Mouse (Mus musculus) heart, embryonic 10.5 days (tissue): ENCODE results near the gene Emc9. TPM values are rescaled to one million over a fixed set of nuclear protein-coding genes. Genes with fewer than 3 reads are reported as not detected.

Experiments
- DNase-seq: peaks from one replicate; pipeline ENCODE4 v3.0.0-alpha.2; 2017; ENCODE audit warnings: low spot score
- H3K27ac ChIP-seq: fragments of 300-500 bp; sonication (generic); 2 replicates; pipeline ENCODE4 v1.5.1; 2016; ENCODE audit warnings: mild to moderate bottlenecking
- H3K27me3 ChIP-seq: fragments of 300-500 bp; sonication (generic); 2 replicates; pipeline ENCODE4 v1.6.1; 2016; ENCODE audit warnings: mild to moderate bottlenecking; ENCODE audit not compliant: poor library complexity, insufficient read depth, severe bottlenecking
- H3K36me3 ChIP-seq: fragments of 300-500 bp; sonication (generic); 2 replicates; pipeline ENCODE4 v1.6.1; 2016; ENCODE audit warnings: mild to moderate bottlenecking, moderate library complexity
- H3K4me1 ChIP-seq: fragments of 300-500 bp; sonication (generic); 2 replicates; pipeline ENCODE4 v1.6.1; 2016; ENCODE audit warnings: mild to moderate bottlenecking
- H3K4me3 ChIP-seq: fragments of 300-500 bp; sonication (generic); 2 replicates; pipeline ENCODE4 v1.5.1; 2016; ENCODE audit warnings: mild to moderate bottlenecking, moderate library complexity
- H3K9me3 ChIP-seq: fragments of 300-500 bp; sonication (generic); 2 replicates; pipeline ENCODE4 v1.6.1; 2016; ENCODE audit warnings: mild to moderate bottlenecking, moderate library complexity
- WGBS: fragments of 180-500 bp; shearing (Covaris S2); methylation state at CpG from one replicate; pipeline ENCODE4 v1.1.7; 2016; 5-methylcytosine and 5-hydroxymethylcytosine counted together
- polyA plus RNA-seq: library from polyadenylated mRNA; unstranded; fragments of >200 nt; fragmentation: Nextera tagmentation; extraction: Ambion mirVana; gene quantifications from 2 replicates; pipeline ENCODE4 v1.2.1, GENCODE M21; 2016

The Emc9 gene
- 17.1 and 22.1 TPM in 2 replicates for polyA plus RNA-seq

DNA sequence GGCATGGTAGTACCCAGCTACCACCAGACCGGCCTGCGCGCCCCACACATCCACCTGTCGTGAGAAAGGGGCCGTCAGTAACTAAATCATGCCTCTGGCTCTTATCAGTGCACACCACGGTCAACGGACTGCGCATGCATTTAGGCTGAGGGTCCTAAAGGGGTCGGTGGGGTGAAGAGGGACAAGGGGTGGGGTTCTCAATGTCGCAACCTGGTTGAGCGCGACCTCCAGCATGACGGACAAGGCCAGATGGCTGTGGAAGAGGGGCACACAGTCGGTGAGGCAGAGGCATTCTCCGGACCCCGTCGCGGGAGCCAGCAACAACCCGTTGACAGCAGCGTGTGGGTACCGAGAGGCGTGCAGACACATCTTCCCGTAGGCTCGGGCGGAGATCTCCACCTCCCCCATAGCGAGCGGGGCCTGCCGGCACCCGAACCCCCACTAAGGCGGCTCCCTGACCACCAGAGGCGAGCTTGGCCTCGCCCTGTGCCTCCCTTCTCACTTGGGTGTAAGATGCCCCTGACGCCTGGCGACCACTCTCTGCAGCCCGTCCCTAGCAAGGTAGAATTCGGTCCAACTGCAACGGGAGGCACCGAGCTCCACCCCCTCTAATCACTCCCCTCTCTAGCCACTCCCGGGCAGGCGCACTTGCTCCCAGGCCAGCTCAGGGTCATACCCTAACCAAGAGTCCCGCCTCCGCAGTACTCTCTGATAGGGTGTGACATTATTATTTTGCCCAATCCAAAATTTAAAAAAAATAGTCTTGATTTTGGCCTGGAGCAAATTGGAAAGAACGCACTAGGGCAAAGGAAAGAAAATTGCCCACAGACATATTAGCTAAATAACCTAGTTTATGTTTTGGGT is at the start of gene Emc9:
Gene Emc9, minus strand, starts transcription at position 601 of the 864 bp plus-strand sequence.
- Histone ChIP-seq H3K36me3 (peaks cover 37% of the 10 kb centered on the region), H3K9me3 (no peaks in the 10 kb centered on the region), H3K27me3 (no peaks in the 10 kb centered on the region), H3K4me1 (peaks cover 24% of the 10 kb centered on the region), H3K4me3 (peak within 1 kb of the TSS; percentile 77), H3K27ac (peak within 1 kb of the TSS; percentile 88)
- DNase-seq, result peak; percentile 90
- 2% methylated on average over 43 of the region's 43 CpGs for WGBS

GRCm38 (mm10) chr14:55629312-55629711 is 44.2 kb upstream of the Emc9 start:
- no peak for DNase-seq
- 54% methylated on average over 5 of the region's 5 CpGs for WGBS
- Histone ChIP-seq H3K4me3 (no peak overlapping the region), H3K27ac (no peak overlapping the region), H3K4me1 (peaks cover 6% of the 10 kb centered on the region), H3K36me3 (peaks cover 100% of the 10 kb centered on the region), H3K9me3 (no peaks in the 10 kb centered on the region), H3K27me3 (no peaks in the 10 kb centered on the region)

GRCm38 (mm10) chr14:55628077-55628827 is 43.1 kb upstream of the Emc9 start:
- peaks cover 100% of the 10 kb centered on the region for H3K36me3 ChIP-seq
- DNase-seq, result no peak
- peaks cover 6% of the 10 kb centered on the region; the same call in 1 of the 2 replicates for H3K4me1 ChIP-seq
- WGBS, result 87% methylated on average over 27 of the region's 27 CpGs
- no peaks in the 10 kb centered on the region for H3K9me3 ChIP-seq
- H3K27me3 ChIP-seq, result no peaks in the 10 kb centered on the region
- H3K4me3 ChIP-seq, result no peak overlapping the region
- H3K27ac ChIP-seq, result no peak overlapping the region

DNA sequence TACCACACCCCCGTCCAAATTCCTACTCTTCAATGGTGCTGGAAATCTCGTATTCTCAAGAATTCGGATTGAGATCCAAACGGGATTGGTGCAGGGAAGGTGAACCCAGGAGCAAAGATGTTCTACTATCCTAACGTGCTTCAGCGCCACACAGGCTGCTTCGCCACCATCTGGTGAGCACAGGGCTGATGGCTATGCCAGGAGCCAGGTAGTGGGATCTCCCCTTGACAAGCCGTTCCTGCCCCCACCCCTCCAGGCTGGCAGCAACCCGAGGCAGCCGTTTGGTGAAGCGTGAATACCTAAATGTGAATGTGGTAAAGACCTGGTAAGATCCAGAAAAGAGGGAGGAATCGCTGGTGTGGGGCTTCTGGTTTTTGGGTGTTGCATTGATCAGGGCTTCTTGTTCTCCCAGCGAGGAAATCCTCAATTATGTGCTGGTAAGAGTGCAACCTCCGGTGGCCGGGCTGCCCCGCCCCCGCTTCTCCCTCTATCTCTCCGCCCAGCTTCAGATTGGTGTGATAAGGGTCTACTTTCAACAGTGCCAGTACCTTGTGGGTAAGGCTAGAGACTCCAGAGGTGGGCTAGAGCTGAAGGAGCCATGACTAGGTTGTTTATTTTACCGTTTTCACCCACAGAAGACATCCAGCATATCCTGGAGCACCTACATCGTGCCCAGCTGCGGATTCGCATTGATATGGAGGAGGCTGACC is 33.5 kb upstream of the Emc9 start:
- no peak for DNase-seq
- Histone ChIP-seq H3K27me3 (peaks cover 3% of the 10 kb centered on the region; the same call in 1 of the 2 replicates), H3K4me3 (peak overlapping the region; percentile 45), H3K36me3 (peaks cover 5% of the 10 kb centered on the region; the same call in 1 of the 2 replicates), H3K27ac (peak overlapping the region; percentile 73), H3K4me1 (peaks cover 25% of the 10 kb centered on the region), H3K9me3 (no peaks in the 10 kb centered on the region)
- WGBS, result 27% methylated on average over 22 of the region's 22 CpGs

GRCm38 (mm10) chr14:55617822-55618221 is 32.7 kb upstream of the Emc9 start, which contains the start of gene Rec8:
TSS of gene Rec8 (plus strand) at chr14:55618037.
- whole genome bisulfite sequencing, result 12% methylated on average over 21 of the region's 21 CpGs
- Histone ChIP-seq H3K9me3 (no peaks in the 10 kb centered on the region), H3K4me1 (peaks cover 28% of the 10 kb centered on the region), H3K4me3 (peak within 1 kb of the TSS; percentile 45), H3K27me3 (peaks cover 3% of the 10 kb centered on the region; the same call in 1 of the 2 replicates), H3K27ac (peak within 1 kb of the TSS; percentile 73), H3K36me3 (no peaks in the 10 kb centered on the region; the same call in 1 of the 2 replicates)
- DNase-seq, result peak; percentile 94

- Histone ChIP-seq H3K4me1 (peaks cover 32% of the 10 kb centered on the region), H3K9me3 (no peaks in the 10 kb centered on the region), H3K36me3 (no peaks in the 10 kb centered on the region), H3K4me3 (no peak overlapping the region), H3K27me3 (peaks cover 3% of the 10 kb centered on the region; the same call in 1 of the 2 replicates), H3K27ac (peak overlapping the region; percentile 73; the same call in 1 of the 2 replicates)
- DNase-seq, result no peak
- 83% methylated on average over 2 of the region's 2 CpGs for WGBS
These were observed 31.7 kb upstream of the Emc9 start for GRCm38 (mm10) chr14:55616844-55617243.

DNA sequence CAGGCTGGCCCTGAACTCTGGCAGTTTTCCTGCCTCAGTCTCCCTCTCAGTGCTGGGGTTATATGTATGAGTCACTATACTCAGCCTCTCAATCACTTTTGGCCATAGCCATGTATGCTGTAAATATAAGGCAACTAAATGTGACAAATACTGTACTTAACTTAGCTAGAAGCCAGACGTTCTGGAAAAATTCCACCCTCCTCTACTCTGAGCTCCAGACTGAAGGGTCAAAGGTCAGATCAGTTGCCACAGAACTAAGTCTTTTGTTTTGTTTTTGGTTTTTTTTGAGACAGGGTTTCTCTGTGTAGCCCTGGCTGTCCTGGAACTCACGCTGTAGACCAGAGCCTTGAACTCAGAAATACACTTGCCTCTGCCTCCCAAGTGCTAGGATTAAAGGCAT is 30.8 kb upstream of the Emc9 start:
- peaks cover 3% of the 10 kb centered on the region; the same call in 1 of the 2 replicates for H3K27me3 ChIP-seq
- H3K27ac ChIP-seq, result no peak overlapping the region
- peaks cover 32% of the 10 kb centered on the region for H3K4me1 ChIP-seq
- no peak for DNase-seq
- H3K36me3 ChIP-seq, result 0 out of 2 replicates have a peak, but pooled peaks cover 2% of the 10 kb centered on the region
- no peak overlapping the region for H3K4me3 ChIP-seq
- 50% methylated on average over 2 of the region's 2 CpGs for WGBS
- no peaks in the 10 kb centered on the region for H3K9me3 ChIP-seq

GRCm38 (mm10) chr14:55614565-55615178 is 29.6 kb upstream of the Emc9 start:
- peaks cover 32% of the 10 kb centered on the region for H3K4me1 ChIP-seq
- 64% methylated on average over 7 of the region's 7 CpGs for WGBS
- DNase-seq, result no peak
- H3K36me3 ChIP-seq, result peaks cover 9% of the 10 kb centered on the region
- peaks cover 3% of the 10 kb centered on the region; the same call in 1 of the 2 replicates for H3K27me3 ChIP-seq
- no peak overlapping the region for H3K4me3 ChIP-seq
- no peak overlapping the region for H3K27ac ChIP-seq
- H3K9me3 ChIP-seq, result no peaks in the 10 kb centered on the region

- Histone ChIP-seq H3K27me3 (no peaks in the 10 kb centered on the region), H3K4me3 (no peak overlapping the region), H3K9me3 (no peaks in the 10 kb centered on the region), H3K4me1 (peaks cover 24% of the 10 kb centered on the region), H3K36me3 (peaks cover 22% of the 10 kb centered on the region), H3K27ac (no peak overlapping the region)
- 37% methylated on average over 6 of the region's 6 CpGs for WGBS
- DNase-seq, result no peak
These were observed 28.2 kb upstream of the Emc9 start for GRCm38 (mm10) chr14:55613346-55613745.

GRCm38 (mm10) chr14:55608339-55608738 is 23.2 kb upstream of the Emc9 start:
- Histone ChIP-seq H3K9me3 (no peaks in the 10 kb centered on the region), H3K4me1 (peaks cover 21% of the 10 kb centered on the region), H3K27me3 (no peaks in the 10 kb centered on the region), H3K4me3 (no peak overlapping the region), H3K27ac (no peak overlapping the region), H3K36me3 (peaks cover 58% of the 10 kb centered on the region)
- 92% methylated on average over 6 of the region's 6 CpGs for WGBS
- no peak for DNase-seq

DNA sequence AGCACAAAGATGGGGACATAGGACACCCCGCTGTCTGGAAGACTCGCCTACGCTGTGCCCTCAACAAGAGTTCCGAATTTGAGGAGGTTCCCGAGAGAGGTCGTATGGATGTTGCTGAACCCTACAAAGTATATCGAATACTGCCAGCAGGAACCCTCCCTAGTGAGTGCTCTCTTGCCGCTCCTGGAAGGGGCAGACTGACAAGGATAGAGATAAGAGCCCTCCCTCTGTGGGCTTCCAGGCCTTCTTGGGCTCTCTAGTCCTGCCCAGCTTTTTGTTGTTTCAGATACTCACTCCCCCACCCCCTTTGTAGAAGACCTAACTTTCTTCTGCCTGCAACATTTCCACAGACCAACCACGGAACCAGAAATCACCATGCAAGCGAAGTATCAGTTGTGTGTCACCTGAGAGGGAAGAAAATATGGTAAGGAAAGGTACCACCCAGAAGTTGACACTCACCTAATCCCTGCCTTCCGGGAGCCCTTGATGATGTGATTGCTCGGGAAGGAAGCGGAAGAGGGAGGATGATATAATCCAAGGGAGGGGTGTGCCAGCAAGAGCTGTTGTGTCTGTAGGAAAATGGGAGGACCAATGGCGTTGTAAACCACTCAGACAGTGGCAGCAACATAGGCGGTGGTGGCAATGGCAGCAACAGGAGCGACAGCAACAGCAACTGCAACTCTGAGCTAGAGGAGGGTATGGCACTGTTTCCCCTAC is 20.8 kb upstream of the Emc9 start:
- no peak overlapping the region for H3K27ac ChIP-seq
- H3K9me3 ChIP-seq, result no peaks in the 10 kb centered on the region
- peaks cover 81% of the 10 kb centered on the region for H3K36me3 ChIP-seq
- no peak overlapping the region for H3K4me3 ChIP-seq
- H3K4me1 ChIP-seq, result peaks cover 20% of the 10 kb centered on the region
- WGBS, result 71% methylated on average over 16 of the region's 16 CpGs
- DNase-seq, result no peak
- H3K27me3 ChIP-seq, result no peaks in the 10 kb centered on the region
